Mouse (Mus musculus) lung, postnatal 25 days (tissue): ENCODE measurements around the gene Apbb2.

Experiments
- DNase-seq: peaks from one replicate; pipeline ENCODE4 v3.0.0; 2022; ENCODE audit warnings: low spot score

The Apbb2 gene

DNA sequence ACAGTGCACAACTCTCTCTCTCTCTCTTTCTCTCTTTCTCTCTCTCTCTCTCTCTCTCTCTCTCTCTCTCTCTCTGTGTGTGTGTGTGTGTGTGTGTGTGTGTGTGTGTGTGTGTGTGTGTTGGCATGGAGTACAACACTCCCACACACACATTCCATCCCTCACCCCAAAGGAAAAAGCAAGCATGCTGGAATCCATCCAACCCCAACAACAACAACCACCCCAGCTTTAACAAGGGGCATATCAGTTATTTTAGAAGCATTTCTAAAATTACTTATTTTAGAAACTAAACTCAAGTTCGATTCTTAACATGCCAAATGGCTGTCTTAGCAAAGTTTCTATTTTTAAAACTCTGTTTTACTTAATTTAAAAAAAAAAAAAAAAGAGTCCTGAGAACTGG, 68.9 kb downstream of the Apbb2 start:
- DNase-seq = no peak

DNA sequence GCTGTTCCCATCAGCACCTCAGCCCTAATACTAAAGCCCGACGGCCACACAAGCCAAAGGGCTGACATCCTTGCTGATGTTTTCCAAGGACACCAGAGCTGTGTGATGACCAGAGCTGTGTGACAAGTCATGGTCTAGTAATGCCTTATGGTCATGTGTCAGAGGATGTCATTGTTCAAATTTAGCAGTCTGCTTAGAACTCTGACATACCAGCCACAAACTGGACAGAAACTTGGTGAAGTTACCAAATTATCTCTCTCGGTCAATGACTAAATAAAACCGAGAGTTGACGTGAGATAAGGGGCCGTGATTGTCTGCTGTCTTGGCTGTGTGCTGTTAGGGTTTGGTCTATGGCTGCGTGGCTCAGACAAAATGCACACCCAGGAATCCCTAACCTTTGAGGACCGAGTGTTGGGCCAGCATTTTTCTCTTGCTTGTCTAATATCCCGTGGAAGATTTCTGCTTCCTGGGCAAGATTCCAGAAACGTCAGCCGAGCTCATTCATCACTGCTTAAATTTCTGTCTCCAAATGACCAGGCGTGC, 71.5 kb downstream of the Apbb2 start:
- peak; percentile 64 for DNase-seq

- no peak for DNase-seq
These were observed 72.9 kb downstream of the Apbb2 start for GRCm38 (mm10) chr5:66545573-66546141.

- DNase-seq = peak; percentile 80
These were observed 74.8 kb downstream of the Apbb2 start for GRCm38 (mm10) chr5:66543761-66544160.

DNA sequence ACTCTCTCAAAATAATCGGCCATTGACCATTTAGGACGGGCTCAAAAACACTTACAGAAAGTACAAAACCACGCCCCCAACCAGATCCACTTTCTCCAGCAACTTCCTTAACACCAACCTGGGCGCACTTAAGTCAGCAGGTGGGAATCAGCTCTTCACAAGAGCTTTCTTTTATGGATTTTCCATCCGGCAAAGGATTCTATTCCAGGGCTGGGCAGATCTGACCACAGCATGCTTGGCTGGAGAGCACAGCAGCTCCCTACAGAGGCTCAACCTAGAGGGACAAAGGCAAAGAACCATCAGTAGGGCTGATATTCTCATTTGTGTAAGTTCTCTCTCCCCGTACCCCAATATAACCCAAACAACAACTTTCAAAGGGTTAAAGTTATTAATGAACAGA, 75.2 kb downstream of the Apbb2 start:
- DNase-seq = peak; percentile 31

DNA sequence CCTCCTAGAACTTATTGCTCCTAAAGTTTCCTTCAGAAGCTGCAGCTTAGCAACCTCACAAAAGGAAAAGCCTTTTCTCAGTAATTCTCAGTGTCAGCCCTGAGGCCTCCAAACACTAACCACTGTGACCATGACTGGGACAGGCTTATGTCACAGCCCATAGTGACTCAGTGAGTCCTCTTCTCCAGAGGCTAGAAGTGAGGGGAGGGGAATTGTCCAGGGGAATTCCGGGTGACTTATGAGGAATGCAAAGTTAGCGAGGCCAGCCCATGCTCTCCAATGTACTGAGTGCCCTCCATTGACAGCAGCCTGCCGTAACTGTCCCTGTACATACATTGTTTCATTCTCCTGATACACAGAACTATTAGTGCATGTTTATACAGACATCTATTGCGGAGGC, 76.1 kb downstream of the Apbb2 start:
- no peak for DNase-seq

GRCm38 (mm10) chr5:66541385-66541784, 77.2 kb downstream of the Apbb2 start:
- DNase-seq = no peak

- no peak for DNase-seq
These were observed 78.3 kb downstream of the Apbb2 start for GRCm38 (mm10) chr5:66540246-66540645.

- DNase-seq = no peak
These were observed 80.8 kb downstream of the Apbb2 start for GRCm38 (mm10) chr5:66537811-66538210.

GRCm38 (mm10) chr5:66536696-66537358, 81.8 kb downstream of the Apbb2 start:
- DNase-seq = peak; percentile 31

- DNase-seq = no peak
These were observed 82.9 kb downstream of the Apbb2 start for GRCm38 (mm10) chr5:66535566-66536236.

- peak; percentile 86 for DNase-seq
These were observed 84.7 kb downstream of the Apbb2 start for GRCm38 (mm10) chr5:66533711-66534425.

- peak; percentile 53 for DNase-seq
These were observed 85.8 kb downstream of the Apbb2 start for GRCm38 (mm10) chr5:66532827-66533226.

GRCm38 (mm10) chr5:66530361-66530760, 88.2 kb downstream of the Apbb2 start:
- DNase-seq = no peak

- no peak for DNase-seq
These were observed 89.0 kb downstream of the Apbb2 start for GRCm38 (mm10) chr5:66529631-66530030.

GRCm38 (mm10) chr5:66528567-66528966, 90.0 kb downstream of the Apbb2 start:
- no peak for DNase-seq

DNA sequence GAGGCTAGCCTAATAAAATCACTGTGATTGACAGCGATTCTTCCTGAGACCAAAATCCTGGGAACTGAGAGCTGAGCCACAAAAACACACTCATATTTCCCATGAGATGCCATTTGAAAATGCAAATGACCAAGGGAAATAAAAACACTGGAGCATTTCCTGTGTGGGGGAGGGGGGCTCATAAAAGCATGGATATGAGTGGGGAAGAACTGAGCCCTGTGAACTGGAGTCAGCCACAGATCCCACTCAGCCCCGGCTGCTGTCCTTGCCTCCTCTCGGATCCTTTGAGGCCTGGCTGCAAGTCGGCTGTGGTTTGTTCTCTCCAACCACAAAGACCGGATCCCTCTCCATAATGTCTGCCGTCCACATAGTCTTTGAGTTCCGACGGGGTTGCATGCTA, 91.5 kb downstream of the Apbb2 start:
- no peak for DNase-seq

DNA sequence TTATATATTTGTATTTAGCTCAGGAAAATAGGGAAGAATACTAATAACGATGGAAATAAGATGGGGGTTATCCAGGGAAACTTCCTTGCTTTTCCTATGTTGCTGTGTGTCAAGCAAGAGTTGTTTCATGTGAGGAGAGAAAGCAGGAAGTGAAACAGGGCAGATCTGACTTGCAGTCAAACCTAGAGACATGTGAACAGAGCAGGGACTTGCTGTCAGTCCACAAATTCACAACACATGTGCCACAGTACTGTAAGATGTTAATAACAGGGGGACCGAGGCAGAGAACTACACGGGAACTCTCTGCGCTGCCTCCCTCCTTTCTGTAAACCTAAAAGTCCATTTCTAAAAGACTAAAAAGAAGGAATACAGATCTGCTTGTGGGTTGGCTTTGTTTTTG, 93.6 kb downstream of the Apbb2 start:
- DNase-seq = no peak

GRCm38 (mm10) chr5:66523681-66524503, 94.7 kb downstream of the Apbb2 start:
- no peak for DNase-seq

- DNase-seq = no peak
These were observed 97.3 kb downstream of the Apbb2 start for GRCm38 (mm10) chr5:66521250-66521649.

DNA sequence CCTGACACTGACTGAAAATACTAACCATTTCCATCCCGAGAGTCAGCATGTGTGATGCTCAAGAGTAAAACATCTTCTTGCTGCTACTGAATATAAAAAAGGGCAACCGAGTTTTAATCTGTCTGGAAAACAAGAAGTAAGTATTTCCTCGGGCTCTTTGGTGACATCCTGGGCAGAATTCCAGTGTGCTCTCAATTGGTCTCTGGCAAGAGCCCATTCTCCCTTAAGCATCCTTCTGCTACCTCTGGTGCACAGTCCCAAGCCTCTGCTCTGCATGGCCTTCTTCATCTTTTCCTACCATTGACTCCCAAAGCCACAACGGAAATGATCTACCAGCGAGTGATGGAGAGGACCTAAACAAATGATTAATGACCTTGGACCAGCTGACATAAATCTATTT, 99.1 kb downstream of the Apbb2 start:
- DNase-seq = no peak
